Mouse (Mus musculus): Measurements from ENCODE around the gene Ubr4. TPM values are rescaled to one million over a fixed set of nuclear protein-coding genes. Genes with fewer than 3 reads are reported as not detected.

Gene Ubr4
- polyA plus RNA-seq, 1 experiment from 2014 or later, result 64.7 TPM

- H3K36me3 ChIP-seq, result peaks cover 93% of the 10 kb centered on the region
- WGBS, result 40% methylated on average over 2 of the region's 2 CpGs
- no peaks in the 10 kb centered on the region for H3K9me3 ChIP-seq
- ATAC-seq (ENCODE audit: insufficient number of reproducible peaks, low FRiP score, low TSS enrichment, low read depth), result no peak
- H3K27ac ChIP-seq, result no peak overlapping the region
- no peak overlapping the region for H3K4me3 ChIP-seq
- H3K9ac ChIP-seq, result no peak overlapping the region
- no peaks in the 10 kb centered on the region for H3K4me1 ChIP-seq
- H3K27me3 ChIP-seq, result no peaks in the 10 kb centered on the region
- no peak overlapping the region for H3K4me2 ChIP-seq
Observed at GRCm38 (mm10) chr4:139395431-139395830, 43.0 kb downstream of the Ubr4 start.

DNA sequence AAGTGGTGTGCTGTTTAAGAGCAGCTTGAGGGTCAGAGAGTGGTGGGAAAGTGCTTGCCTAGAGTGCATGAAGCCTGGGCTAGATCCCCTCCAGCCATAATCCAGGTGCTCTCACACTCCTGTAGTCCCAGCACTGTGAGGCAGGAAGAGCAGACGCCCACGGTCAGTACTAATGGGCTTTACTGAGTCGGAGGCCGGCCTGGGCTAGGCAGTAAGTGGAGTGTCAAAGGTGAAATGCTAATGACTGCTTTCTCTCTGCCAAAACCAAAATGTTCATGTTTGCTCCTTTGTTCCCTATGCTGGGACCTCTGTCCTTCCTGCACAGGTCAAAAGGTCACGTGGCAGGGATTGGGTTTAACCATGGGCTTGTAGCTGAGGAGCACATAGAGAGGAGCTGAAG lies 48.1 kb downstream of the Ubr4 start:
- no peaks in the 10 kb centered on the region for H3K4me1 ChIP-seq
- H3K27ac ChIP-seq, result no peak overlapping the region
- no peaks in the 10 kb centered on the region for H3K27me3 ChIP-seq

GRCm38 (mm10) chr4:139403214-139403613 lies 50.8 kb downstream of the Ubr4 start:
- Histone ChIP-seq H3K9me3 (no peaks in the 10 kb centered on the region), H3K27me3 (no peaks in the 10 kb centered on the region), H3K4me3 (no peak overlapping the region), H3K4me2 (no peak overlapping the region), H3K36me3 (peaks cover 96% of the 10 kb centered on the region), H3K27ac (no peak overlapping the region), H3K4me1 (no peaks in the 10 kb centered on the region), H3K9ac (no peak overlapping the region)
- WGBS, result 78% methylated on average over 14 of the region's 14 CpGs
- ATAC-seq (ENCODE audit: insufficient number of reproducible peaks, low FRiP score, low TSS enrichment, low read depth), result no peak

More for the DNA sequence above, 48.1 kb downstream of the Ubr4 start:
- Histone ChIP-seq H3K36me3 (peaks cover 93% of the 10 kb centered on the region), H3K9me3 (no peaks in the 10 kb centered on the region), H3K4me3 (no peak overlapping the region), H3K9ac (no peak overlapping the region), H3K4me2 (no peak overlapping the region)
- ATAC-seq (ENCODE audit: insufficient number of reproducible peaks, low FRiP score, low TSS enrichment, low read depth), result no peak
- 85% methylated on average over 5 of the region's 5 CpGs for WGBS

DNA sequence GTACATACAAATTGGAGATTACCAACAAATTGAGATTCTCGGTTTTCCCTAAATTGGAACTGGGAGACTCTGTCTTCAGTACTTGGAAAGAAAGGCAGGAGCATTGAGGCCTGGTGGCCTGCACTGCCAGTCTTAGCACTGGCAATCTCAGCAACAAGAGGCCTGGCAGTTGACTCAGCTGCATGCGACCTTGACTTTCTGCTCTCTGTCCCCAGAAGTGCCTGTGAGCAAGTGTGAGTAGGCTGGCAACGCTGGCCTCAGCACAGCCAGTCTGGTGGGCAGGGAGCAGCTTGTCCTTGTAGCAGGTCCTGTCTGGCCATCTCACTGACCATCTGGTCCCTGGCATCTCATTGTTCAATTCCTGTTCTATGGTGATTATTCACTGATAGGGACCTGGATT lies 58.9 kb downstream of the Ubr4 start:
- 94% methylated on average over 3 of the region's 3 CpGs for WGBS
- H3K4me2 ChIP-seq, result no peak overlapping the region
- no peak overlapping the region for H3K27ac ChIP-seq
- H3K4me1 ChIP-seq, result no peaks in the 10 kb centered on the region
- H3K4me3 ChIP-seq, result no peak overlapping the region
- H3K36me3 ChIP-seq, result peaks cover 98% of the 10 kb centered on the region
- H3K9me3 ChIP-seq, result no peaks in the 10 kb centered on the region
- H3K27me3 ChIP-seq, result no peaks in the 10 kb centered on the region
- ATAC-seq (ENCODE audit: insufficient number of reproducible peaks, low FRiP score, low TSS enrichment, low read depth), result no peak
- H3K9ac ChIP-seq, result no peak overlapping the region

DNA sequence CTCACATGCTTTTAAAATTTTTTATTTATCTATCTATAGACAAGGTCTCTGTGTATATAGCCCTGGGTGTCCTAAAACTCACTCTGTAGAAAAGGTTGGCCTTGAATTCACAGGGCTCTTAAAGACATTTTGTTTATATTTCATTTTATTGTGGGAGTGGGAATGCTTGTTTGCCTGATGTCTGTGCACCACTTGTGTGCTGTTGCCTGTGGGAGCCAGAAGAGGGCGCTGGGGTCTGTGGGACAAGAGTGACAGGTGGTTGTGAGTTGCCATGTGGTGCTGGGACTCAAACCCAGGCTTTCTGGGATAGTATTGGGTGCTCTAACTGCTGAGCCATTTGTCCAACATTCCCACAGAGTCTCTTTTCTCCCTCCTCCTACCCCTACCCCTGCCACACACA lies 65.5 kb downstream of the Ubr4 start:
- Histone ChIP-seq H3K4me2 (no peak overlapping the region), H3K9me3 (no peaks in the 10 kb centered on the region), H3K36me3 (peaks cover 98% of the 10 kb centered on the region), H3K27ac (no peak overlapping the region), H3K4me1 (no peaks in the 10 kb centered on the region), H3K27me3 (no peaks in the 10 kb centered on the region), H3K4me3 (no peak overlapping the region), H3K9ac (no peak overlapping the region)
- 63% methylated on average over 1 of the region's 1 CpGs for WGBS
- no peak for ATAC-seq (ENCODE audit: insufficient number of reproducible peaks, low FRiP score, low TSS enrichment, low read depth)

- no peak overlapping the region for H3K4me2 ChIP-seq
- H3K9ac ChIP-seq, result no peak overlapping the region
- WGBS, result 96% methylated on average over 7 of the region's 7 CpGs
- H3K4me1 ChIP-seq, result no peaks in the 10 kb centered on the region
- no peak overlapping the region for H3K27ac ChIP-seq
- no peak overlapping the region for H3K4me3 ChIP-seq
- ATAC-seq (ENCODE audit: insufficient number of reproducible peaks, low FRiP score, low TSS enrichment, low read depth), result no peak
- no peaks in the 10 kb centered on the region for H3K27me3 ChIP-seq
- H3K9me3 ChIP-seq, result no peaks in the 10 kb centered on the region
- peaks cover 98% of the 10 kb centered on the region for H3K36me3 ChIP-seq
Observed at GRCm38 (mm10) chr4:139421621-139422020, 69.2 kb downstream of the Ubr4 start.

DNA sequence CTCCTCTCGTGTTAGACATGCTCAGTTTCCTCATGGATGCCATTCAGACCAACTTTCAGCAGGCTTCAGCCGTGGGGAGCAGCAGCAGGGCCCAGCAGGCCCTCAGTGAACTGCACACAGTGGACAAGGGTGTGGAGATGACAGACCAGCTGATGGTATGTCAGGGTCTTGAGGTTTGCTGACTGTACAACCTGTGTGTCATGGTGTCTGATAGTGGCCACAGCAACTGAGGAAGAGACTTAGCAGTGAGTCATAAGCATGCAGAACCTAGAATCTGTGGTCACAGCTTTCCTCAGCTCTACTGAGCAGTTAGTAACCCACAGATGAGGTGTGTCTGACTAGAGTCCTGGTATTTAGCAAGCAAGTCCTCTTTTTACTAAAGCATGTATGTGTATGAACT lies 70.0 kb downstream of the Ubr4 start:
- WGBS, result 88% methylated on average over 2 of the region's 2 CpGs
- Histone ChIP-seq H3K27ac (no peak overlapping the region), H3K4me1 (no peaks in the 10 kb centered on the region), H3K27me3 (no peaks in the 10 kb centered on the region), H3K36me3 (peaks cover 98% of the 10 kb centered on the region), H3K4me2 (no peak overlapping the region), H3K9me3 (no peaks in the 10 kb centered on the region), H3K4me3 (no peak overlapping the region), H3K9ac (no peak overlapping the region)
- ATAC-seq (ENCODE audit: insufficient number of reproducible peaks, low FRiP score, low TSS enrichment, low read depth), result no peak

DNA sequence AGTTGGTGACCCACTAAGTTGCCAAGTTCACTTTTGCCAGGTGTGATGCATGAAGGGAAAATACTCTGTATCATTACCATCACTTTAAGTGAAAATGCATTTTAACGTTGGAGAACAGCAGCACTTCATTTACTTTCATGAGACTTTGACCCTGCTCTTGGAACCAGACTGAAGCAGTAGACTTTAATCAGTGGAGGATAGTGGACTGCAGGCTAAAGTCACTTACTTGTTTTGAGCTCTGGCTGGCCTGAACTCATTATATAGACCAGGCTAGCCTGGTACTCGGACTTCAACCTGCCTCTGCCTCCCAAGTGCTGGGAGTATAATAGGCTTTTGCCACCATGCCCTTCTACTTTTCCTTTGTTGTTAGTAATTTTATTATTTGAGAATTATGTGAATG lies 70.9 kb downstream of the Ubr4 start:
- Histone ChIP-seq H3K4me2 (no peak overlapping the region), H3K27ac (no peak overlapping the region), H3K9me3 (no peaks in the 10 kb centered on the region), H3K9ac (no peak overlapping the region), H3K36me3 (peaks cover 98% of the 10 kb centered on the region), H3K27me3 (no peaks in the 10 kb centered on the region), H3K4me3 (no peak overlapping the region), H3K4me1 (no peaks in the 10 kb centered on the region)
- ATAC-seq (ENCODE audit: insufficient number of reproducible peaks, low FRiP score, low TSS enrichment, low read depth), result no peak
- 74% methylated on average over 2 of the region's 2 CpGs for WGBS

DNA sequence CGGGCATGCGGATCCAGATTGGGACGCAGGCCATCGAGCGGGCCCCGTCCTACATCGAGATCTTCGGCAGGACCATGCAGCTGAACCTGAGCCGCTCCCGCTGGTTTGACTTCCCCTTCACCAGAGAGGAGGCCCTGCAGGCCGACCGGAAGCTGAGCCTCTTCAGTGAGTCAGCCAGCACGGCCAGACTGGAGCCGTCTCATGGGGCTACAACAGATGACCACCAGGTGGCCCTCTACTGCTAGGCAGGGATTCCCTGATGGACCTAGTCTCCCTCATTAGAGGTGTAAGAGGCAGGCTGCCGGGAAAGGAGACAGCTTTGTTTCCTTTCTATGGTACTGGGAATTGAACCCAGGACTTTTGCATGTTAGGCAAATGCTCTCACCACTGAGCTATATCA lies 77.8 kb downstream of the Ubr4 start:
- H3K36me3 ChIP-seq, result peaks cover 99% of the 10 kb centered on the region
- no peaks in the 10 kb centered on the region for H3K27me3 ChIP-seq
- no peak for ATAC-seq (ENCODE audit: insufficient number of reproducible peaks, low FRiP score, low TSS enrichment, low read depth)
- H3K9me3 ChIP-seq, result no peaks in the 10 kb centered on the region
- 54% methylated on average over 15 of the region's 15 CpGs for WGBS
- no peak overlapping the region for H3K9ac ChIP-seq
- no peak overlapping the region for H3K27ac ChIP-seq
- no peak overlapping the region for H3K4me3 ChIP-seq
- no peak overlapping the region for H3K4me2 ChIP-seq
- H3K4me1 ChIP-seq, result no peaks in the 10 kb centered on the region

DNA sequence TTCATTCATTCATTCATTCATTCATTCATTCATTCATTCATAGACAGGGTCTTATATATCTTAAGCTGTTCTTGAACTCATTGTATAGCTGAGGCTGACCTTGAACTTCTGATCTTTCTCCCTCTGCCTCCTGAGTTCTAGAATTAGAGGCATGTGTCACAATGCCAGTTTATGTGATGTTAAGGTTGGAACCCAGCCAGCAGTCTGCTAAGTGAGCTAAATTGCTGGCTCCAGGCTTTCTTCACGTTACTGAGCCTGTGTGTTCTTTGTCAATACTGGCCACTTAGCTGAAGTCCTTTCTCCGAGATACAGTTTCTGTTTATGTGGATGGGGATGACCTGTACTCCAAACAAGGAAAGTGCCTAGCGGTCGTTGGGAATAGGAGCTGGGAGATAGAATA lies 78.5 kb downstream of the Ubr4 start:
- H3K4me3 ChIP-seq, result no peak overlapping the region
- H3K36me3 ChIP-seq, result peaks cover 99% of the 10 kb centered on the region
- H3K9ac ChIP-seq, result no peak overlapping the region
- H3K9me3 ChIP-seq, result no peaks in the 10 kb centered on the region
- H3K27me3 ChIP-seq, result no peaks in the 10 kb centered on the region
- H3K4me2 ChIP-seq, result no peak overlapping the region
- ATAC-seq (ENCODE audit: insufficient number of reproducible peaks, low FRiP score, low TSS enrichment, low read depth), result no peak
- no peak overlapping the region for H3K27ac ChIP-seq
- no peaks in the 10 kb centered on the region for H3K4me1 ChIP-seq
- 66% methylated on average over 4 of the region's 4 CpGs for WGBS

- H3K27ac ChIP-seq, result 0 out of 2 replicates have a peak overlapping the region, but pooled peaks have one; percentile 38
Observed at GRCm38 (mm10) chr4:139432966-139433765, 80.8 kb downstream of the Ubr4 start.

GRCm38 (mm10) chr4:139441244-139441643 lies 88.8 kb downstream of the Ubr4 start:
- Histone ChIP-seq H3K4me1 (no peaks in the 10 kb centered on the region), H3K4me2 (no peak overlapping the region), H3K36me3 (peaks cover 97% of the 10 kb centered on the region), H3K27ac (no peak overlapping the region), H3K9me3 (no peaks in the 10 kb centered on the region), H3K4me3 (no peak overlapping the region), H3K9ac (no peak overlapping the region), H3K27me3 (no peaks in the 10 kb centered on the region)
- no peak for ATAC-seq (ENCODE audit: insufficient number of reproducible peaks, low FRiP score, low TSS enrichment, low read depth)
- 91% methylated on average over 5 of the region's 5 CpGs for WGBS

More at GRCm38 (mm10) chr4:139432966-139433765, 80.8 kb downstream of the Ubr4 start:
- H3K9me3 ChIP-seq, result no peaks in the 10 kb centered on the region
- WGBS, result 90% methylated on average over 15 of the region's 15 CpGs
- H3K4me3 ChIP-seq, result no peak overlapping the region
- H3K4me2 ChIP-seq, result no peak overlapping the region
- H3K9ac ChIP-seq, result no peak overlapping the region
- no peaks in the 10 kb centered on the region for H3K27me3 ChIP-seq
- H3K36me3 ChIP-seq, result peaks cover 99% of the 10 kb centered on the region
- H3K4me1 ChIP-seq, result no peaks in the 10 kb centered on the region
- no peak for ATAC-seq (ENCODE audit: insufficient number of reproducible peaks, low FRiP score, low TSS enrichment, low read depth)
